Mouse (Mus musculus) left cerebral cortex, postnatal 25 days (tissue): ENCODE measurements around the gene Ccdc40. TPM values are rescaled to one million over a fixed set of nuclear protein-coding genes. Genes with fewer than 3 reads are reported as not detected.

Experiments
- DNase-seq, 2 experiments: peaks; one replicate each; pipeline ENCODE4 v3.0.0; 2022; ENCODE audit warnings: low spot score in 2 of 2, mixed read lengths in 1 of 2
- intact Hi-C: fragments of 180-260 bp; cut with DNase I; formaldehyde crosslinking; loops from one replicate; pipeline ENCODE4 v1.15.1; 2025
- total RNA-seq, 2 experiments: library from RNA; stranded (reverse); gene quantifications; 2 replicates each; pipeline ENCODE4 v1.2.3; 2021

Gene Ccdc40
- total RNA-seq, 2 experiments from 2014 or later = 0.98 to 1.4 TPM

DNA sequence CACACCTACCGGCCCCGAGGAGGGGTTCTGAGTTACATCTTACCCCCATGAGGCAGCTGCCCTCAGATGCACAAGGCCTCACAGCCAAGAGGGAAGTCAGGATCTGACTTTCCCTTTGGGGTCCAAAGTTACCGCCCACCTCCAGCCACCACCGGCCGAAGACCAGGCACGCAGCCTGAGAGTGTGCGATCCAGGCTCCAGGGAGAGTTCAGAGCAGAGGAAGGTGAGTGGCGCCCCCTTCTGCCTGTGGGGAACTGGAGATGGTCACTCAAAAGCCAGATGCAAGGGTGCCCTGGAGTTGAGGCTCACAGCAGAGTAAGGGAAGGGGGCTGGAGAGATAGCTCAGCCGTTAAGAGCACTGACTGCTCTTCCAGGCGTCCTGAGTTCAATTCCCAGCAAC lies 22.6 kb upstream of the Ccdc40 start:
- no peak for DNase-seq
- intact Hi-C loops = loop anchor here (2.0 kb wide), 1 partner anchor 43 kb away; no protein-coding TSS in a partner anchor

DNA sequence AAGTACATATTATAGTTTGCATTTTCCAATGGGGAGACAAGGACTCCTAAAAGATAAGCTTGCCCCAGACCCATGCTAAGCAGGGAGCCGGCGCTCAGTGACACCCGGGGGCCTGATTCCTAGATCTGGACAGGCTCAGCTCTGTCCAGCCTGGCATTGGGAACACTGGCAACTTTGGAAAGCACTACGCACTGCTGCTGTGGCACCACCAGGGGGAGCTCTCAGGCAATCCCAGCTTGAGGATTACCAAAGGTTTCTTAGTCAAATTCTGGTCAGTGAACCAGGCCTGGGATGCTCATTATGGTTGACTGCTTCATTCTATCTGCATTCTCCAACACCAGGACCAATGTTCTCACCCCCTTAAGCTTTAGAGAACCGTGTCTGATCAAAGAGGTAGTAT lies 21.8 kb upstream of the Ccdc40 start:
- intact Hi-C loops = loop anchor here (2.0 kb wide), 1 partner anchor 42 kb away; no protein-coding TSS in a partner anchor
- DNase-seq = peak; percentile 47 to 62

GRCm38 (mm10) chr11:119207986-119208385 lies 20.4 kb upstream of the Ccdc40 start:
- intact Hi-C loops = loop anchor here (2.0 kb wide), 1 partner anchor 41 kb away; no protein-coding TSS in a partner anchor
- no peak for DNase-seq

DNA sequence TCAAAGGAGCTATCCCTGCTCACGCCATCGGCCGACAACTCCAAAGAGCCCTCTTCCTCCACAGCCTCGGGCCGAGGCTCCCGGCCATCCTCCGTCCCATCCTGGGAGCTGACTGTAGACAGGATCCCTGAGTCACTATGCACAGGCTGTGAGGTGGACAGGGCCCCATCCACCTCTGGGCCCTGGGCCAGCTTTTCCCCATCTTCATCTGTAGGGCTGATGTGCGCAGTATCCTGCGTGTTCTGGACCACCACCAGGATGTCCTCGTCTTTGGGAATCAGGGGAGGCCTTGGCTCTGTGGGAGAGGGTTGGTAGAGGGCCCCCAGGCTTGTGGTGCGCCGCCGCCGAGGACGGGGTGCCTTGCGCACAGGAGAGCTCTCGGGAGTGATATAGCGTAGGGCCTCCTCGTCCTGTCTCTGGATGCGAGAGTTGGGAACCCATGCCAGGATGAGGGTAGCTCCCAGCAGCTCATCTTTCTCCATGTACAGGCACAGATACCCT lies 19.5 kb upstream of the Ccdc40 start:
- intact Hi-C loops = no loop called here
- DNase-seq = no peak

GRCm38 (mm10) chr11:119209371-119210025 lies 18.9 kb upstream of the Ccdc40 start:
- peak in 1 of 2 experiments; percentile 31 for DNase-seq

DNA sequence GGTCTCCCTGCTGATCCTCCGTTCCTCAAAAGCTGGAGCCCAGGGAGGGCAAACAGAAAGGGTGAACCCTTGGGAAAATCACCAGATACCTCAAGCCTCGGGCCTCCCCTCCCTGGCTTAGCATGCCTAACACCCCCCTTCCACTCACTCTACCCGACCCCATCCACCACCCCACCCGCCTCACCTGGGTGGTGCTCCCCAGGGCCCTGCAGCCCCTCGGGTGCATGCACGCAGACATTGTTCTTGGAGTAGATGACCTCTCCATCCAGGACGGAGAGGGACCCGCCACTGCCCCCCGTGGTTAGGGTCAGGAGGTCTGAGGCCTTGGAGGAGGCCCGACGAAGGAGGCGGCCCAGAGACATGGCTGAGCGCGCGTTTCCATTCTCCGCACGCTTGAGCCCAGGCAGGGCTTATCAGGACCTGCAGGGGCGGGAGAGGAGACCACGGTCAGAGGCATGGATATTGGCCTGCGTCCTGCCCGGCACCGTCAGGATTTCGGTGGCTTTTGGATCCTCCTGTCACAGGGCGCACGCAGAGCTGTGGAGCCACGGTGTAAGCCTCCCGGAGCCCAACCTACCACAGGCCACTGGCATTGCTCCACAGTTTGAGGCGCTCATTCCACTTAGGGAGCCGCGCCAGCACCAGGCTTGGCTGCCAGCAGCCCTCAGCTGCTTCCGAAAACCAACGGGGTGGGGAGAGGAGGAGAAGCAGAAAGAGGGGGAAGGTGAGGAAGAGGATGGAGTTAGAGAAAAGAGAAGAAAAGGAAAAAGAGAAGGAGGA lies 17.9 kb upstream of the Ccdc40 start:
- DNase-seq = peak; percentile 56 to 81
- intact Hi-C loops = no loop called here

More at GRCm38 (mm10) chr11:119209371-119210025, 18.9 kb upstream of the Ccdc40 start:
- intact Hi-C loops = no loop called here

DNA sequence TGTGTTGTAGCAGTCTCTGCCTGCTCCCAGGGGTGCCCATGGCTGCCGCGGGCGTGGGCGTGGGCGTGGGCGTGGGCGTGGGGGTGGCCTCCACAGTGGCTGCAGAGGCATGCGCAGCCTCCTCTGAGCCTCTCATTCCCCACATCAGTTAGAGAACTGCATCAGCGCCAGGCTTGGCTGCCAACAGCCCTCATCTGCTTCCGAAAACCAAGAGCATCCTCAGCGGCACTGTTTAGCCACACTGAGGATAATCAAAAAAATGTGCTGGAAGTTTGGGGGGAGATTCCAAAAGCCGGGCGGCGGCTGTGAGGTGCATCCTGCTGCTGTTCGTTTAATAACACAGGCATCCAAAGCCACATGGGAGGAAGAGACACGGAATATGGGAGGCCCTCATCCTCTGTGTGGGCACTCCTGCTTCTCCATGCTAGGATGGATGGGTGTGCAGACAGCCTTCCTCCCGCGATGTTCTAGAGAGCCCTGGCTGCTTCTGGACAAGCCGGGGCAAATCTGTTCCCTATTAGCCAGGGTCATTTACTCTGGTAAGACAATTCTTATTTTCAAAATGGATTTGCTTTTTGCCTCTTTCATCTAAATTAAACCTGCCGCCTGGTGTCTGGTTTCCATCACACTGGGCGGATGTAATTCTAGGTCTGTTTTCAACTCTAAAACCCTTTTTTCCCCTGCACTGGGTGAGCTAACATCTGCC lies 16.6 kb upstream of the Ccdc40 start:
- intact Hi-C loops = no loop called here
- peak in 1 of 2 experiments; percentile 76 for DNase-seq

DNA sequence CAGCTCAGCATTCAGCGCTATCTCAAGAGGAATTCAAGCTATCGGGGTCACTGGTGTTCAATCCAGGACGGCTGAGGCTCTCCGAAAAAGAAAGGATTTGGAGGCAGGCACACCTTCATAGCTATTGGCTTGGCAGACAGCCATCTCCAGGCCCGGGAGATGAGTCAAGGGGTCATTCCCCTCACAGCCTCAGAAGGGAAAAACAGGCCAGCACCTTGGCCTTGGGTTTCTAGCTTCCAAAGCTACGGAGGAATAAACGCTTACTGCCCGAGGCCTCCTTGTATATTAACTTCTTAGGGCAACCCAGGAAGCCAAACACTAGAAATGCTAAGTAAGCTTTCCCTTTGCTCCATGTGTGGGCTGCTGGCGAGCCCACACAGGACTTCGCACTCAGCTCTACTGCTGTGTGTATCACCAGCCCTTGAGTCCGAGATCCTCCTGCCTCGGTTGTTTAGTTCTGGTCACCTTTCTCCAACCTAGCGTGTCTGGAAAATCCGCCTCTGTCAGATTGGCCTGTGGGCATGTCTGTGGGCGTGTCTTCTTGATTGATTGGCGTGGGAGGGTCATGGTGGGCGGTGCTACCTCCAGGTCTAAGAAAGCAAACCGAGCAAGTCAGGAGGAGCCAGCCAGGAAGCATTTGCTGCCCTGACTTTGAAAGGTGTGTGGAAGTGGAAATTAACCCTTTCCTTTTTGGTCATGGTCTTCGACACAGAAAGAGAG lies 15.0 kb upstream of the Ccdc40 start:
- intact Hi-C loops = no loop called here
- no peak for DNase-seq

GRCm38 (mm10) chr11:119215038-119215904 lies 13.1 kb upstream of the Ccdc40 start:
- DNase-seq = peak in 1 of 2 experiments; percentile 22
- intact Hi-C loops = no loop called here

DNA sequence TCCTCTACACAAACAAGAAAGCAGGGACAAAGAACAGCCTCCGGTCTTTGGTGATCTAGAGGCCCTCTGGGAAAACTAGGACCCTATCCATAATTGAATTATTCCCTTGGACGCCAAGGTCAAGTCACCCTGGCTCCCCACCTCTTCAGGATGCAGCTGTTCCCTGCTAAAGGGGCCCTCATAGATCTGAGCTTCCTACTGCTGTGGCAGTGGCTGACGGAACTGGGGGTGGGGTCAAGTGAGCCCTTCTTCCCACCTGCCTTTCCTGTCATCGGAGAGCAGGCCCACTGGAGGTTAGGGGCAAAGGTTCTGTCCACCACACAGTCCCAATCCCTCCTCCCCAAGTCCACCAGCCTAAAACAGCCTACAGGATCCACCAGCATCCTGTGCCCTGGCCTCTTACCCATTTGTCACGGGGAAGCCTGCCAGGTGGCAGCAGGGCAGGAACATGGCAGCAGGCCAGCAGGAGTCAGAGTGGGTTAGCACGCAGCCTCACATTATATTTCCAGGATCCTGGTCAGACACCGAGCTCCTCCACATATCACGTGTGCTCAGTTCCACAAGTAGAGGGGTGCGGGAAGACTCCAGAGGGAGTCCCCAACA lies 12.4 kb upstream of the Ccdc40 start:
- no peak for DNase-seq
- intact Hi-C loops = no loop called here

DNA sequence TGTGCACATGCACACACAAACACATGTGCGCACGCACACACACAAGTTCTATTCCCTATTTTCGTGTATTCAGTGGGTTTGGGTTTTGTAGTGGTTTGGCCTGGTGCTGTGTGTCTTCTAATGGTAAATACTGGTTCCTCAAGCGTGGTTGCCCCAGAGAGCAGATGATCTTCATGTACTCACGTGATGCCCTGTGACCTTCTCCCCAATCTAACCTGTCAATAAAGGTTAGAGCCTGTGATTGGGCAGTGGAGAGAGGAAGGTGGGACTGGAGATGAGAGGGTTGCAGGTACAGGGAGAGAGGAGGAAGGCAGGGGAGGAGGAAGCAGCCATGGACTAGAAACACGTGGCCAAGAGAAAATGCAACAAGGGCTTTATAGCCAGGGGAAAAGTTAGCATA lies 10.5 kb upstream of the Ccdc40 start:
- intact Hi-C loops = no loop called here
- DNase-seq = no peak

- intact Hi-C loops = no loop called here
- DNase-seq = peak; percentile 42 to 73
These were observed 8.4 kb upstream of the Ccdc40 start for GRCm38 (mm10) chr11:119219816-119220465.

DNA sequence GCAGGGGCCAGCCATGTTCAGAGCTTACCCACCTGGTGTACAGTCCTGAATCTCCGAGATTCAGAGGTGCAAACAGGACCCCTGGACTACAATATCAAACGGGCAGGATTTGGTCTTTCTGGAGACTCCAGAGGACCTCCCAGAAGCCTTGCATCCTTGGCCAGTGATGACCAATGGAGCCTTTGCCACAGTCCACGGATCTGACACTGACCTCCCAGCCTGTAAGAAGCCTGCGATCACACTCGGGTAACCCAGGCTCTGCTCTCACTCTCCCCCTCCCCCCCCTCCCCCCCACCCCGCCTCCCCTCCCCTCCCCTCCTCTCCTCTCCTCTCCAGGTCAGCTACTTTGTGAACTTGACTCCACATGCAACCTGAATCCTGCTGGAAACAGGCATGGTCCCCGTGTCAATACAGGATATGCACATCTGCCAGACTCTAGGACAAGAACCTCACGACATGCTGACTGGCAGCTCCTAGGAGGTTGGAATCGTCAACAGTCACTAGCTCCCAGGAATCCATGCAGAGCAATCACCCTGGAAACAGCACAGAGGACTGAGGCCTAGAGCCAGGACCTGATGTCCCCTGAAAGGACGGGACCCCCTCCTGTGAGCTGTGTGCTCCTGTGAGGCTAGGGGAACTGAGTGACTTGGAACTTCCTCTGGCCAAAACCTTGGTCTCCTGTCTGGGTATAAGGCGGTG lies 6.4 kb upstream of the Ccdc40 start:
- no peak for DNase-seq
- intact Hi-C loops = no loop called here

DNA sequence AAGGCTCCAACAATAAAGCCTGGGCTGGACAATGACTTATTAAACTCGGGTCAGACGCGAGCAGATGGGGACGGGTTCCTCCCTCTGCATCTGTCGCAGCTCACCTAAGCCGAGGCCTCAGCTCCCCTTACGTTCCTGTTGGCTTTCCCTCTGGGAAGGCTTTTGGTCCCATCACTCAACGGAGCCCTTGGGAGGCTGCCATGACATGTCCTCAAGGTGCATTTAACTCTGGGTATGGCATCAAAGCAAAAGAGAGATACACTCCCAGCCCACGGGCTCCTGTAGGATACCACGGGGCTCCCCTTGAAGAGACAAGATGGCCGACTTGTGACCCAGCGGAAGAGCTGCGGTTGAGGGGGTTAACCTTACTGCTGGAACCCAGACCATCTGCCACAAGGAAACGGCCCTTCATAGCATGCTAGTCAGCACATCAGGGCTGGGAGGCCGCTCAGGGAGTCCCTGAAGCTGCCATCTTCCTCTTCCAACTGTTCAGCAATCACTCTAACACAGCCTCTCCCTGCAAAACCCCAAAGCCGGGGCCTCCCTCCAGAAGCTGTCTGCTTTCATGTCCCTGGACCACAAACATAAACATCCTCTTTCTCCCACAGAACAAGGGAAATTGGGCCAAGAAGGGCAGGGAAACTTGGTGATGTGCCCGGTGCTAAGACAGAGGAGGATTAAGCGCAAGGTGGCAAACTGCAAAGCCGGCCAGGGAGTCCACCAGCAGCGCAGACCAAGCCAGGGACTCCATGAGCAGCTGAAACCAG lies 5.1 kb upstream of the Ccdc40 start:
- intact Hi-C loops = no loop called here
- DNase-seq = no peak

DNA sequence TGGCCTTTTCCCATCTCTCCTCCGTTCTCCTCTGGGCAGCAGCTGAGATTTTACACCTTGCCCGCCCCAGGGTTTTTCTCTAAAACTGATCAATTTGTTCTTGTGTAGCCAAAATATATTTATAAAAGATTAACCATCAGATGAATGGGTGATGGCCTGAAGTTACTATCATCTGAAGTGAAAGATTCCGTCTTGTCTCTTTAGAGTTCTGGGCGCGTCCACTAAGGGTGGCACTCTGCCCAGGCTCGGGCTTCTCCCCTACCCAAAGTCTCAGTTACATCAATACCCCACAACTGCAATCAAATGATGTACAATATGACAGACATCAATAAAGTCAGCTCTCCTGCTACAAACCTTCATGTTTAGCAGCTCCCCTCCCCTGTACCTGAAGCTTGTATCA lies 3.4 kb upstream of the Ccdc40 start:
- intact Hi-C loops = no loop called here
- no peak for DNase-seq

GRCm38 (mm10) chr11:119225634-119226033 lies 2.7 kb upstream of the Ccdc40 start:
- DNase-seq = no peak
- intact Hi-C loops = no loop called here
